Mouse (Mus musculus) naive thymus-derived CD4-positive, alpha-beta T cell, adult 5 months (primary cell): ENCODE data around the gene Ptpn21. TPM values are rescaled to one million over a fixed set of nuclear protein-coding genes. Genes with fewer than 3 reads are reported as not detected.

ENCODE experiments used
- polyA plus RNA-seq: library from polyadenylated mRNA; unstranded; fragments of 100-300 nt; shearing (Covaris generic); gene quantifications from one replicate; pipeline ENCODE4 v1.2.1, GENCODE M21; 2017

Ptpn21 gene
- polyA plus RNA-seq, result 2.8 TPM

DNA sequence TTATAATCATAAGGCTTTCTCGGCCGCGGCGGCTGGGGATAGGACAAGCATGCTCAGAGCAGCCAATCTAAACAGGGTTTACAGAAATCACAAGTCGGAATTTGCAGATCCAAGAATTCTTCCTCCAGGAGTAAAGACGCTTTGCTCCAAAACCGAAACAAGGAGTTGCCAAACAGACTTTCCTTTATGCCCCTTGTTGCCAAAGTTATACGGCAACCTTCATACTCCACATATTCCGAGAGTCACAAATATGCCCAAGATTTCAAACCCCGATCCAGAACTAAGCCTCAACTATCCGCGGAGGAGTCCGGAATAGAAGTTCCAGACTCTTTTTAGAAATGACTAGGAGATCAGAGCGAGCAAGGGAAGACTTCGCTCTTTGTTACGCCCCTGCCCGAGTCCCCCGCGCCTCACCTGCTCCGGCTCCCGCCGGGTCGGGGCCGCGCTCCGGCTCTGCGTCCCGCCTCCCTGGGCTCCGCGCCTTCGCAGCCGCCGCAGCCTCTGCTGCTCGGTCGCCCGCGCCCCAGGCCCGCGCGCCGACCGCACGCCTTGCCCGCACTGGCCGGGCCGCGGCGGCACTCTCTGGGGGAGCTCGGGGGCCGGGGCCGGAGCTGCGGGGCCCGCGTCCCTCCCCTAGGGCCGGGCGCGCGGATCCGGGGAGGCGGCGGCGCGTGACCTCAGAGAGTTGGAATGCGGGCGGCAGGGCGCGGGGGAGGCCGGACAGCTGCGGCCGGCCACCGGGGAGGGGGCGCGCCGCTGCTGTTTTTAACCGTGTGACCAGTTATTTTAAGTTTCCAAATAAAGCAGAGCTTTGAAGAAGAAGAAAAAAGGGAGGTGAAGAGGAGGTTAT, at the start of gene Ptpn21:
Gene Ptpn21 (minus strand): TSS at position 455 of the 850 bp plus-strand sequence.

DNA sequence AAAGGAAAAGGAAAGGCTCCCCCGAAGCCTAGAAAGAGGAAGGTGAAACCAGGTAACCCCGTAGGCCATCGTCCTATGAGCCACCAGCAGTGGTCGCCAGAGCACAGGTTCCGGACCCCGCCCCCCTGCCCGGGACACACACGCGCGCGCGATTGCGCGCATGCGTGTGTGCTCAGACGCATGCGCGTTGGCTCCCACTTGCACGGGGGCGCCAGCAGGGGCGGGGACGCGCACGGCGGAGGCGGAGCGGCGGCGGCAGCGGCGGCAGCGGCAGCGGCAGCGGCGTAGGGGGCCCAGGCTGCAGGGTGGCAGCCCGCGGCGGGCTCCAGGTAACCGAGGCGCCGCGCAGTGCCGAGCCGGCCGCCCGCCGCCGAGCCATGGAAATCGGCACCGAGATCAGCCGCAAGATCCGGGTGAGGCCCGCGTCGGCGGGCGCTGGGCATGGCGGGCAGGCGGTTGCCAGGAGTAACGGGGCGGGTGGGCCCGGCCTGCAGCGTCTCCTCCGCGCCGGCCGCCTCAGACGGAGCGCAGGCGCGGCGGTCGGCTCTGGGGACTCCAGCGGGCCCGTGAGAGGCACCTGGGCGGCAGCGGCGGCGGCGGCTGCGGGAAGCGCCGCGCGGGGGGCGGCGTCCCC, 9.7 kb upstream of the Ptpn21 start, which contains the start of gene Zc3h14:
Gene Zc3h14 (plus strand): TSS at position 219 of the 634 bp plus-strand sequence.

DNA sequence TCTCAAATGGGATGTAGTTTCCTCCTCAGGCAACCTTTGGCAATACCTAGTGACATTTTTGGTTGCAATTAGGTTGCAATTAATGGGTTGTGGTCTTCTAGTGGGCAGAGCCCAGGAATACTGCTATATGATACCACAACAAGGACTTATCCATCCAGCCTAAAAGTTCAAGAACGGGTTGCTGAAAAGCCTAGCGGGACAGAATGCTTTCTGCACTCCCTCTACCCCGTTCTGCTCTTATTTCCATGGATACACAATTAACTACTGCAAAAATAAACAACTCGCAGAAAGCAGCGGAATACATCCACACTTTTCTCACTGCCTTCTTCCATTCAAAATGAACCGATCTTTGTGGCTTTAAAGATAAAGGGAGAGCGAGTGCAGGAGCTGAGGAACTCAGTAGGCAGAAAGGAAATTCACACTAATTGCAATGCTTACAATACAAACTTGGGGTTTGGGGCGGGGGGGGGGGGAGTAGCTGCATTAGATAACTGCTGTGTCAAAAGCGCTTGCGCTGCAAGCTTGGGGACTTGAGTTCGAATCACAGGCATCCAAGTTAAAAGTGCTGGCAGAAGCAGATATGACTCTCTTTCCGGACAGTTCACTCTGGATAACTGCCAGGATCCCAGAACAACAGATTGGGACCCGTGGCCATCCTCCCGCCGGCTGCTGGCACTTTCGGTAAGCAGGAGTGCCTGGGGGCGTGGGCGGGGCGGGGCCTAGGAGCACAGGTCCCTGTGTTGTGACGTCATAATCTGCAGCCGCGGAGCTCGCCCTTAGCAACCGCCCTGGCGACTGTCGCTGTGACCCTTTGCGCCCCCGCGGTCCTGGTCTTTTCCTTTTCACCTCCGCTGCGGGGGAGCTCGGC, 109.6 kb downstream of the Ptpn21 start, which contains the start of gene Spata7:
Gene Spata7 (plus strand): TSS at position 766 of the 868 bp plus-strand sequence.

Other genes with a start within 250 kb of the Ptpn21 start
- 0.05 TPM for gene Kcnk10, start 159.1 kb downstream of the Ptpn21 start, polyA plus RNA-seq
- gene Spata7, start 109.2 kb downstream of the Ptpn21 start, polyA plus RNA-seq, result 0.32 TPM
- 122 TPM for gene Zc3h14, start 9.6 kb upstream of the Ptpn21 start, polyA plus RNA-seq
- gene Eml5, start 164.1 kb upstream of the Ptpn21 start, polyA plus RNA-seq, result 19.8 TPM
- 1.3 TPM for gene Ttc8, start 183.2 kb upstream of the Ptpn21 start, polyA plus RNA-seq